Mouse (Mus musculus) layer of hippocampus, postnatal 10 days (tissue): Measurements from ENCODE around the gene Tas2r108. TPM values are rescaled to one million over a fixed set of nuclear protein-coding genes. Genes with fewer than 3 reads are reported as not detected.

Source experiments
- DNase-seq, 2 experiments: peaks; one replicate each; pipeline ENCODE4 v3.0.0; 2021; ENCODE audit warnings: low spot score in 2 of 2
- long read RNA-seq: library from polyadenylated mRNA; stranded (forward); transcript quantifications from one replicate; pipeline ENCODE4 v2.0.0, GENCODE M21; 2023
- total RNA-seq, 2 experiments: library from RNA; stranded (reverse); gene quantifications; 2 replicates each; pipeline ENCODE4 v1.2.3; 2021

Gene Tas2r108
- total RNA-seq = not detected
- long read RNA-seq = 0 reads

- no peak for DNase-seq
Measured at GRCm38 (mm10) chr6:40493229-40493628, at the start of gene Tas2r108. Gene Tas2r108, plus strand, starts transcription at chr6:40493529.

- no peak for DNase-seq
Measured at GRCm38 (mm10) chr6:40448626-40449025, 44.7 kb upstream of the Tas2r108 start.

GRCm38 (mm10) chr6:40454436-40455041 lies 38.8 kb upstream of the Tas2r108 start:
- DNase-seq = no peak

GRCm38 (mm10) chr6:40465710-40466109 lies 27.6 kb upstream of the Tas2r108 start:
- DNase-seq = no peak

GRCm38 (mm10) chr6:40470916-40471719 lies 22.2 kb upstream of the Tas2r108 start, which contains the start of gene Ssbp1:
Gene Ssbp1, plus strand, starts transcription at chr6:40471352.
- peak; percentile 90 to 92 for DNase-seq

GRCm38 (mm10) chr6:40471720-40472010 lies 21.7 kb upstream of the Tas2r108 start:
- DNase-seq = no peak

GRCm38 (mm10) chr6:40476132-40476531 lies 17.2 kb upstream of the Tas2r108 start:
- no peak for DNase-seq

- DNase-seq = no peak
Measured at GRCm38 (mm10) chr6:40479705-40480104, 13.6 kb upstream of the Tas2r108 start.

- DNase-seq = no peak
Measured at GRCm38 (mm10) chr6:40482318-40482717, 11.0 kb upstream of the Tas2r108 start.

GRCm38 (mm10) chr6:40490933-40491332 lies 2.4 kb upstream of the Tas2r108 start, which contains the start of gene Tas2r137:
Gene Tas2r137, plus strand, starts transcription at chr6:40491233.
- DNase-seq = no peak

GRCm38 (mm10) chr6:40519408-40519807 lies 26.1 kb downstream of the Tas2r108 start, which contains the start of gene Prss37:
Gene Prss37, minus strand, starts transcription at chr6:40519508.
- no peak for DNase-seq

Other genes with a start within 250 kb of the Tas2r108 start
- gene Agk, start 168.4 kb upstream of the Tas2r108 start, total RNA-seq = 10 to 100 TPM; 57.1 to 63.5 TPM
- gene E330009J07Rik, start 57.4 kb upstream of the Tas2r108 start, total RNA-seq = 10 to 100 TPM; 35.6 to 39.5 TPM
- gene Wee2, start 54.4 kb upstream of the Tas2r108 start, total RNA-seq = not detected
- gene Ssbp1, start 22.2 kb upstream of the Tas2r108 start, total RNA-seq = 10 to 100 TPM; 36.9 to 37.5 TPM
- not detected for gene Tas2r137, start 2.3 kb upstream of the Tas2r108 start, total RNA-seq
- not detected for gene Prss37, start 26.0 kb downstream of the Tas2r108 start, total RNA-seq
- gene Olfr461, start 61.5 kb downstream of the Tas2r108 start, total RNA-seq = not detected
- gene Olfr460, start 76.0 kb downstream of the Tas2r108 start, total RNA-seq = not detected
- under 1 TPM in 1 of 2 experiments, not detected in 1; 0.39 TPM for gene Clec5a, start 92.3 kb downstream of the Tas2r108 start, total RNA-seq
- gene Tas2r138, start 119.8 kb downstream of the Tas2r108 start, total RNA-seq = not detected
- 1 to 10 TPM in 1 of 2 experiments, under 1 TPM in 1; 0.62 to 1.3 TPM for gene Mgam, start 135.3 kb downstream of the Tas2r108 start, total RNA-seq